Mouse (Mus musculus) megakaryocyte, embryonic 14.5 days (primary cell): ENCODE data around the gene Hoxa9. TPM values are rescaled to one million over a fixed set of nuclear protein-coding genes. Genes with fewer than 3 reads are reported as not detected.

ENCODE experiments used
- H3K27me3 ChIP-seq: replicated peaks from 2 replicates; pipeline ENCODE3; 2012; ENCODE audit warnings: inconsistent platforms
- H3K36me3 ChIP-seq: replicated peaks from 2 replicates; pipeline ENCODE3; 2012; ENCODE audit warnings: low read length, inconsistent platforms, mixed read lengths
- H3K4me1 ChIP-seq: 2 replicates; pipeline ENCODE4 v1.6.1; 2012; ENCODE audit warnings: inconsistent platforms
- H3K4me3 ChIP-seq: replicated peaks from 2 replicates; pipeline ENCODE3; 2012; ENCODE audit warnings: moderate library complexity, mild to moderate bottlenecking, inconsistent platforms
- H3K9me3 ChIP-seq: 2 replicates; pipeline ENCODE4 v1.6.1; 2012; ENCODE audit warnings: inconsistent platforms
- FLI1 ChIP-seq: IDR thresholded peaks from 2 replicates; pipeline ENCODE4 v1.6.1; 2012; ENCODE audit warnings: low read length, inconsistent platforms, mixed read lengths
- GATA1 ChIP-seq: IDR thresholded peaks from 3 replicates; pipeline ENCODE4 v1.6.1; 2012; ENCODE audit warnings: mixed read lengths, low read length, inconsistent platforms, borderline replicate concordance
- polyA plus RNA-seq: library from polyadenylated mRNA; stranded (reverse); fragments of >175 nt; gene quantifications from 2 replicates; pipeline ENCODE4 v1.2.3, GENCODE M21; 2012; ENCODE audit warnings: low replicate concordance; ENCODE audit not compliant: insufficient read depth

Hoxa9 gene
- polyA plus RNA-seq, 1 experiment, result 3.8 TPM

DNA sequence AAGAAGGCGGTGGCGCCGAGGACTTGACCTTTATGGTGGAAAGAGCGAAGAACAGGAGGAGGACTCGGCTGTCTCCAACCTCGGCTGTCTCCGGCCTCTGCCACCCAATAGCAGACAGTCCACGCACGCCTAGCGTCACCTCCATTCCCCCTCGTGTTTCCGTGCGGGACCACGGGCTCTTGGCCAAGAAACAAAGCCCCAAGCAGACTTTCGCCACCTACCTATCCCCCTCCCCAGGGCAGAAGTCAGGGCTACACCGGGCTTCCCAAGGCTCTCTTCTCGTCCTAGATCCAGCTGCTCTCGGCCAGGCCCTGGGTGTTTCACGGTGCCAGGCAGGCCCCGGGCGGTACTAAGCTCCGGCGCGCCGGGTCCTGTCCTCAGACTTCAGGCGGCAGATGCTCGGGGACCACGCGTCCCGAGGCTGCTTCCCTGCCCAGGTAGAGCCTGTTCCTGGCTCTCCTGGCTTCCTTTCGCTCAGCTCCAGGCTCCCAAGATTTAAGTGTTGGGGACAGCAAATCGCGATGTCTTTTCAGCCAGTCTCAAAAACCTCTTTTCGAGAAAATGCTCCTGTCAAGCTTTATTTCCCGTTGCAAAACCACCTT lies 22.0 kb upstream of the Hoxa9 start:
- Histone ChIP-seq H3K27me3 (peaks cover 91% of the 10 kb centered on the region), H3K36me3 (no peaks in the 10 kb centered on the region), H3K4me1 (peaks cover 38% of the 10 kb centered on the region), H3K4me3 (no peak overlapping the region), H3K9me3 (peaks cover 16% of the 10 kb centered on the region; the same call in 1 of the 2 replicates)
- TF ChIP-seq GATA1 (no peak), FLI1 (no peak)

DNA sequence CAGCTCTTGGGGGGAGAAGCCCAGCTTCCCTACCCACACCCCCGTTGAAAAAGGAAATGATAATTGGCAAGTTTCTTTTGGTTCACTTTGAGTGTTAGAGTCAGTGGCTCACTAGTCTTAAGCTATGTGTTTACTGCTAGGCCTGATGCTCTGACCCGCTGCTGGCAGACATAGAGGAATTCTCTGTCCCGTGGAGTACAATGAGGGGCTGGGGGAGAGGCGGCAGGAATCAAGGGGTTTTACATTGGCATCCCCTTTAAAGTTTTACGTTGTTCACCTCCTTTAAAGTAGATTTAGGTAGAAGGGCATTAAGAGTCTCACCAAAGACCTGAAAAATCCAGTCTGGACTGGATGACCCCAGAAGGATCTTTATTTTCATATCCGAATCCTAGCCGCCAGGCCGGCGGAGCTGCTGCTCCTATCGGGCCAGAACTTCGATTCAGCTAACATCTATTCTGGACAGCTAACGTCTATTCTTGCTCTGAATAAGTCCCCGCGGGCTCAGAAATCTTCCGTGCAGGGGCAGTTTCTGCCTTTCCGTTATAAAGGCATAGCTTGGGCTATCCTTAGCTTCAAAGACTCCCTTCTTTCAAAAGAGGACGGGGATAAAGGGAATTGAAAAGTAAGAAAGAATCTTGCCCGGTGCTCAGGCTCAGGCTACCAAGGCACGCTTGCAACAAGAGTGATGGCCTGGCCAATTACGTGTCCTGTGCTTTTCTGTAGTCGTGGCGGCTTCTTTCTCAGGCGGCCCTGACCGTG lies 21.3 kb upstream of the Hoxa9 start:
- Histone ChIP-seq H3K4me1 (peaks cover 38% of the 10 kb centered on the region), H3K27me3 (peaks cover 92% of the 10 kb centered on the region), H3K36me3 (no peaks in the 10 kb centered on the region), H3K4me3 (no peak overlapping the region), H3K9me3 (peaks cover 16% of the 10 kb centered on the region; the same call in 1 of the 2 replicates)
- TF ChIP-seq FLI1 (no peak), GATA1 (no peak)

GRCm38 (mm10) chr6:52251177-52251879 lies 20.4 kb upstream of the Hoxa9 start:
- H3K36me3 ChIP-seq, result no peaks in the 10 kb centered on the region
- no peak for TF ChIP-seq GATA1
- TF ChIP-seq FLI1, result no peak
- peaks cover 95% of the 10 kb centered on the region for H3K27me3 ChIP-seq
- peaks cover 46% of the 10 kb centered on the region for H3K4me1 ChIP-seq
- H3K9me3 ChIP-seq, result peaks cover 16% of the 10 kb centered on the region; the same call in 1 of the 2 replicates
- H3K4me3 ChIP-seq, result no peak overlapping the region

DNA sequence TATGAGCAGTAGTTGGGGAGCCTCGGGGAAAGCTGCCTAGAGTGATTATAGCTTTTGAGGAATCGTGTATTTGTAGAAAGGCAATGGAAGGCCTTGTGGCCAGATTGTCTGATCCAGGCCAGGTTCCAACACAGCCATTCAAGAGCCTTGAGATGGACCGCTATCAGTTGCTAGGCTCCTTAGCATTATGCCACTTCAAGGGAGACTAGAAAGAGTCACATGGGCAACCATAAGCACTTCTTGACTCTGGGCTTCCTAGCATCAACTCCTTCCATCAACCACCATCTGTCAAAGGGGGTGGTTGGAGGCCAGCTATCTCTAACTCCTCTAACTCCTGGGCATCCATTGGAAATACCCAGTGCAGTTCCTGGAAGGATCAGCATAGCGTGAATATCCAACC lies 18.9 kb upstream of the Hoxa9 start:
- TF ChIP-seq FLI1 (no peak), GATA1 (no peak)
- peaks cover 98% of the 10 kb centered on the region for H3K27me3 ChIP-seq

GRCm38 (mm10) chr6:52249415-52249738 lies 18.5 kb upstream of the Hoxa9 start:
- Histone ChIP-seq H3K27me3 (peaks cover 100% of the 10 kb centered on the region), H3K4me3 (peak overlapping the region; percentile 56)

More for the DNA sequence above, 18.9 kb upstream of the Hoxa9 start:
- Histone ChIP-seq H3K36me3 (no peaks in the 10 kb centered on the region), H3K4me3 (no peak overlapping the region), H3K9me3 (peaks cover 16% of the 10 kb centered on the region; the same call in 1 of the 2 replicates), H3K4me1 (peaks cover 61% of the 10 kb centered on the region)

GRCm38 (mm10) chr6:52248638-52249414 lies 17.9 kb upstream of the Hoxa9 start:
- H3K4me1 ChIP-seq, result peaks cover 58% of the 10 kb centered on the region
- TF ChIP-seq GATA1 (no peak), FLI1 (no peak)
- H3K9me3 ChIP-seq, result peaks cover 16% of the 10 kb centered on the region; the same call in 1 of the 2 replicates
- H3K36me3 ChIP-seq, result no peaks in the 10 kb centered on the region
- peak overlapping the region; percentile 56 for H3K4me3 ChIP-seq
- H3K27me3 ChIP-seq, result peaks cover 100% of the 10 kb centered on the region

More at GRCm38 (mm10) chr6:52249415-52249738, 18.5 kb upstream of the Hoxa9 start:
- Histone ChIP-seq H3K4me1 (peaks cover 63% of the 10 kb centered on the region), H3K36me3 (no peaks in the 10 kb centered on the region), H3K9me3 (peaks cover 16% of the 10 kb centered on the region; the same call in 1 of the 2 replicates)
- TF ChIP-seq FLI1, result no peak

GRCm38 (mm10) chr6:52247766-52248637 lies 17.1 kb upstream of the Hoxa9 start:
- H3K36me3 ChIP-seq, result no peaks in the 10 kb centered on the region
- H3K9me3 ChIP-seq, result peaks cover 9% of the 10 kb centered on the region; the same call in 1 of the 2 replicates
- TF ChIP-seq GATA1 (no peak), FLI1 (no peak)
- no peak overlapping the region for H3K4me3 ChIP-seq
- H3K27me3 ChIP-seq, result peaks cover 100% of the 10 kb centered on the region
- H3K4me1 ChIP-seq, result peaks cover 50% of the 10 kb centered on the region

GRCm38 (mm10) chr6:52246916-52247315 lies 16.0 kb upstream of the Hoxa9 start:
- no peaks in the 10 kb centered on the region for H3K36me3 ChIP-seq
- TF ChIP-seq GATA1 (no peak), FLI1 (no peak)
- H3K27me3 ChIP-seq, result peaks cover 99% of the 10 kb centered on the region
- peaks cover 2% of the 10 kb centered on the region; the same call in 1 of the 2 replicates for H3K9me3 ChIP-seq
- H3K4me3 ChIP-seq, result no peak overlapping the region
- H3K4me1 ChIP-seq, result peaks cover 43% of the 10 kb centered on the region

- TF ChIP-seq FLI1 (no peak), GATA1 (no peak)
- Histone ChIP-seq H3K36me3 (no peaks in the 10 kb centered on the region), H3K27me3 (peaks cover 99% of the 10 kb centered on the region), H3K9me3 (peaks cover 2% of the 10 kb centered on the region; the same call in 1 of the 2 replicates), H3K4me3 (peak overlapping the region; percentile 53), H3K4me1 (peaks cover 44% of the 10 kb centered on the region)
Measured at GRCm38 (mm10) chr6:52246403-52246803, 15.5 kb upstream of the Hoxa9 start.
